Mouse (Mus musculus): ENCODE data around the gene Ces2a.

The Ces2a gene

DNA sequence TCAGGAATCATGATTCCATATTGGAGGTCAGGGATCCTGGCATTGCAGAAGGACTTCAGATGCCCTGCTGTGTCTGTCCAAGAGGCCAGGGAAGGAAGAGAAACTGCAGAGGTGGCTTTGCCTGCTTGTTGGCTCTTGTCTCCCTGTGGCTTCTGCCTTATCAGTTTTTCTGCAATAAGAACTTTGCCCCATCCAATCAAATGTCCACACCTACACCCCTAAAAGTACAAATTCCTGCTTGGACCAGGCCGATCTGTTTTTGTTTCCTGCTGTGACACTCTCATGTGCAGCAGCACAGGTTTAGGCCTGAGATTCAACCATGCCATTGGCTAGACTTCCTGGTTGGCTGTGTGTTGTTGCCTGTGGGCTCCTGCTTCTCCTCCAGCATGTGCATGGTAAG lies at the start of gene Ces2a:
Ces2a (plus strand) TSS at position 251 of the 400 bp plus-strand sequence.
- no peak for DNase-seq (ENCODE audit: low read depth, low spot score)

DNA sequence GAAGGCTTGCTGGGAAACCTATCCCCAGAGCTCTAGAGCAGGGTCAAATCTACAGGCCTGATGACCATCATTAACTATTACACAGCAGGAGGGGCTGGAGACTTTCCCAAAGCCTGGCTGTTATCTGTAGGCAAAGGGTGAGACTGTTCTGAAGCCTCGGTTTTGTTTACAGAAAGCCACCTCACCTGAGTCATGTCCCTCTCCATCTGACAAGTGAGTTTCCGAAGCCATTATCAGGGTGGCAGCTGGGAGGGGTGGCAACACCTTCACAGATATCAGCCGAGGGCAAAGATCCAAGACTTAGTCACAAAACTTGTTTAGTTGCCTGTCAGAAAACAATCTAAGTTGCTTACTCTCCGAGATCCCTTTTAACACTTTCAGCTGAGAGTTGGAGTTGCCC lies 45.4 kb upstream of the Ces2a start:
- DNase-seq (ENCODE audit: low read depth, low spot score), result no peak

DNA sequence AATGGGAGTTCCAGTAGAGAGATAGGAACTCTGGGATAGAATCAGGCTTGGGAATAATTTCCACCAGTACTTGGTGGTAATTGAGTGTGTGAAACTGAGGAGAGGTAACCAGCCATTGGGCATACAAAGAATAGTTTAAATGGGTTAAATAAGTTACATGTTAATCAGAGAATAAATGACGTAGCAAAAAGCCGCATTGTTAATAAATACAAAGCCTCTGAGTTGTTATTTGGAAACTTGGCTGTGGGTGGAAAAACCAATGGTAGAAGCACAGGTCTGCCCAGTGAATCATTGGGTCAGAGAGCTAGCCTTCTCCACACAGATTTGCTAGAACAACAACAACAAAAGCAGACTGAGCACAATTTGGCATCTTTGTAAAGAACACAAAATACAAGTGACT lies 35.2 kb upstream of the Ces2a start:
- DNase-seq (ENCODE audit: low read depth, low spot score), result no peak

DNA sequence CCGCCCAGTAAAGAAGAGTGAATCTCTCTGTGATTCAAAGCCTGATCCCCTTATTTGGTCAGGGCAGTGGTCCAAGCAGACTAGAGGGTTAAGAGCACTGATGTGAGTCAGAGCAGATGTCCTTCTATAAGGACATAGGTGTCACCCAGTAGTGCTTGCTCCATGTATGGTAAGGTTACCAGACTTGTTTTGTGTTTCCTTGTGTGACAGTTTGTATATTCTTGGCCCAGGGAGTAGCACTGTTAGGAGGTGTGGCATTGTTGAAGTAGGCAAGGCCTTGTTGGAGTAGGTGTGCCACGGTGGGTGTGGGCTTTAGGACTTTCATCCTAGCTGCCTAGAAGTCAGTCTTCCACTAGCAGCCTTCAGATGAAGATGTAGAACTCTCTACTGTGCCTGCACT lies 31.9 kb upstream of the Ces2a start:
- no peak for DNase-seq (ENCODE audit: low read depth, low spot score)

DNA sequence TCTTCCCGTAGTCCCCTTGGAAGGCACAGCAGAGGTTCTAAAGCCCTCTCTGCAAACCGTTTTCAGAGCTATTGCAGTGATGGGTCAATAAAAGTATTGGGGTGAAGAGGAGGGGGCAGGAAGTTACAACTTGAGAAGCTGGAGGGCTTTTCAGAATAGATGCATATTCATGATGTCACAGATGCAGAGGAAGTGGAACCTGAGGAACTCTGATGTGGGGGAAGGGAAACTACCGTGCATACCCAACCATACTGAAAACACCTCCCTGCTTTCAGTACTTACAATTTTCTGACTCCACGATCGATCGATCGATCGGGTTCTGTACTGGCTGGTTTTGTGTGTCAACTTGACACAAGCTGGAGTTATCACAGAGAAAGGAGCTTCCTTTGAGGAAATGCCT lies 12.6 kb upstream of the Ces2a start:
- no peak for DNase-seq (ENCODE audit: low read depth, low spot score)

DNA sequence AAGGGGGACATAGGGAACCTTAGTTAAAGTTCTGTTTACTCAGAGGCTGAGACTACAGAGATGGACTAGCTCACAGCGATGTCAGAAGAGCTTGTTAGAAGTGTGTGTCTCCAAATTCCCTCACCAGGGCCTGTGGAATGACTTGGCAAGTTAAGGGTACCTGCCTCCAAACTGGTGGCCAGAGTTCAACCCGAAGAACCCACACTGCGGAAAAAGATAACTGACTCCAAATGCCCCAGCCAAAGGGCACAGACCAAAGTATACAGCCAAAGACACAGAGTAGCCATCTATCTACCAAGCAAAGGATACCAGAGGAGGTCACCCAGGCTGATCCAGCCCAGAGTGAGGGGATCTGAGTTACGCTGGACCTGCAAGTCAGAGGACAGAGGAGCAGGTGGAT lies 2.4 kb upstream of the Ces2a start:
- DNase-seq (ENCODE audit: low read depth, low spot score), result no peak

DNA sequence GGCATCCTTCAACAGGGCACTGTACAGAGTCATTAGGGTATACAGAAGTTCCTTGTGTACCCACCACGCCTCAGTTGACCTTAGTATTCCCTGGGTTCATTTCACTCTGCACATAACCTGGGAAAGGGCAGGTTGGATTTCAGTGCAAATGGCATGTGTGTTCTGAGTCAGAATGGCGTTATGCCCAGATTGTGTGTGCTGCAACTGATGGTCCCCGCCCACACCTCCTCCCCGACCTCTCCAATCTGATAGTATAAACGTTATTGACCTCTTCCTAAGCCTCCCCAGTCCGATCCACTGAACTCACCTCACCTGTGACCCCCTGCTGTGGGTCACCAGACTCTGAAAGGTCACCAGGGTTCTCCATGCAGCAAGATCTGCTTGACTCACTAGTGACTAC lies 1.8 kb upstream of the Ces2a start:
- no peak for DNase-seq (ENCODE audit: low read depth, low spot score)

DNA sequence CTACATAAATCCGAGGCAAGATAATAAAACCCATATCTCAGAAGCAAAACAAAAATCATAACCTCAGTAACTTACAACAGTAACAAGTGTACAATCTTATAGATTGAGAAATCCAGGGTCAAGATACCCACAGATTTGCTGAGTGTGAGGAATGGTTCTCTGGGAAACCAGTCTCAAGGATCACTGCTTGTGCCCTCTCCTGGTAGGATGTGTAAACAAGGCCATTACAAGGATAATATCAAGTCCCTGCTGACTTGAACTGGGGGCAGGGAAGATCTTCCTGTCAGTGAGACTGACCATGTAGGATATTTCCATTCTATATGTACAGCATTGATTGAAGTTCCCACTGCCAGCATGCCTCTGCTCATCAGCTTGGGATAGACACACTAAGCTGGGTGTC lies 8.2 kb downstream of the Ces2a start:
- no peak for DNase-seq (ENCODE audit: low read depth, low spot score)

DNA sequence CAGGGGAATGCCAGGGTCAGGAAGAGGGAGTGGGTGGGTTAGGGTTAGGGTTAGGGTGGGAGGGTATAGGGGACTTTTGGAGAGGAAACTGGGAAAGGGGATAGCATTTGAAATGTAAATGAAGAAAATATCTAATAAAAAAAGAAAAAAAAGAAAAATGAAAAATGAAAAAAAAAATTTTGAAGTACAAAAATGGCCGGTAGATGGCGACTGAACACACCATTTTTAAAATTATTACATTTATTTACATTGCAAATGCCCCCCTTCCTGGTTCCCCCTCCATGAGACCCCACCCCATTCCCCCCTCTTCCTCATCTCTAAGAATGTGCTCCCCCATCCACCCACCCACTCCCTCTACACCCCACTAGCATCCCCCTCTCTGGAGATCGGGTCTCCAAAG lies 9.6 kb downstream of the Ces2a start:
- no peak for DNase-seq (ENCODE audit: low read depth, low spot score)

DNA sequence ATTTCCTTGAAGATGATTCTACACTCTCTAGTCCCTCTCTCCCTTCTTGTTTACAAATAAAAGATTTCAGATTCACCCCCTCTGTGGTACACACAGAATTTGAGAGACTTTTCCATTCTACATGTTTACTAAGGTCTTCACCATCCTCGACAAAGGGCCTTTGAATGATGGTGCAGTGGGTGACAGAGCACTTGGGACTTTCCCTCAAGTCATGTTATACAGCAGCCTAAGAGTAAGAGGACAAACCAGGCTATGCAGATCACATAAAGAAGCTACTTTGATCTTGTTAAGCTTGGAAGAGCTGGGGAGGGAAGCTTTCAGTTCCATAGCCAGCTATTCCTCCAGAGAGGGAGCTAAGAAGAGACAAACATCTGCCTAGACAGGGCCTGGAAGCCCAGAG lies 19.0 kb downstream of the Ces2a start:
- DNase-seq (ENCODE audit: low read depth, low spot score), result no peak

DNA sequence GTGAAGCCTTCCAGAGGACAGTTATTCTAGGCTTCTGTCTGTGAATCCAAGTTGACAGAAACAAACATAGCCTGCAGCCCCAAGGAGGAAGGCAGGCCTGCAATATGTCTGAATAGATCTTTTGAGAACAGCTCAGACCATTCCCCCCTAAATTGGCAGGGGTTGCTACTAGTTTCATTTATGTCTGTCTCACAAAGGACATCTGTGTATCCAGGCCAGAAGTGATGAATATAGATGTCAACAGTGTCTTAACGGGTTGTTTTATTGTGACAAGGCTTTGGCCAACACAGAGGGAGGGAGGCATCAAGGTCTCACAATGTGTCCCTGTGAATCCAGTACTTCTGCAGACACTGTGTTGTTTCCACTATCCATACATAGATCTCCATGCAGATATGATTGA lies 23.8 kb downstream of the Ces2a start:
- DNase-seq (ENCODE audit: low read depth, low spot score), result no peak

DNA sequence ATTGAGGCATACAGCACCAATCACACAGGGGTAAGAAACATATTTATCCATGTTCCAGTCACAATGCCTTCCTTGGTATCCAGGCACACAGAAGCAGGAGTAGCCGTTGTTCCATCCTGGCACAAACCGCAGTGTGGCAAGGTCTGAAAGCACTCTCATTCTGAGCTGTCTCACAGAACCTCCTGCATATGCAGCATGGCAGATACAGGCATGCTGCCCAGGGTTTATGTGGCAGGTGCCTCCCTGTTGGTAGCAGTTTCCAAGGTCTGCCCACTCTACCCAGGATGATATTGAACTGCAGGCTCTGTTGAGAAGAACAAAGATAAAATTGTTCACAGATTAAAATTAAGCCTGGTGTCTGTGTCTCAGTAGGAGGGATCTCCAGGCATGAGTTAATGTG lies 24.4 kb downstream of the Ces2a start:
- no peak for DNase-seq (ENCODE audit: low read depth, low spot score)

DNA sequence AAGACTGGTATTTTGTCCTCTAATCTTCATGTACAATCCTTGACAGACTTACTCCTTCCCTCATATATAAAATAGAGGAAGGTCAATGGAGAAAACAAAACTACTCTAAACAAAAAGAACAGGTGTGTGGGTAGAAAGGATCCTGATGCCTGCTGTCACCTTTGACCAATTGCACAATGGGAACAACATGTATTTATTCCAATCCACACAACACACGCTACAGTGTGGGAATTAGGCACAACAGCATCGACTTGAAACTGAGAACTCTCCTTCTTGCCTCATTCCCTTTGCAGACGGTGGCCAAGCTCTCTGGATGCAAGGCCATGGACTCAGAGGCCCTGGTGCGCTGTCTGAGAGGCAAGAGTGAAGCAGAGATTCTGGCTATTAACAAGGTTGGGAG lies 27.3 kb downstream of the Ces2a start:
- no peak for DNase-seq (ENCODE audit: low read depth, low spot score)

DNA sequence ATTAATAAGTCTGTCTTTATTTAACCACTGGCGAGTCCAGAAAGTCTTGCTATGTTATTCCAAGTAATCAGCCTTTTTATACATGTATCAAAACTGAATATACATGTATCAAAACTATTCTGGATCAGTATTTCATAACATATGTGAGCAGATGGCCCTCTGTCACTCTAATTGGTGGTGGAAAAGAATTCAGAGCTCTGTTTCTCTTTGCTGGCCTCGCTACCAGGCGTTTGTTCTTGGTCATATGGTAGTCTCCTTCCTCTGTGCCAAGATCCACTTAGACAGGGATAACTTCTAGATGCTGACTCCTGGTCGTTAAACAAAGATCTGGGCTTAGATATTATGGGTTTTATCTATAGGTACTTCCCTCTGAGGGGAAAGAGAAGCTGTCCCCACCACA lies 32.7 kb downstream of the Ces2a start:
- no peak for DNase-seq (ENCODE audit: low read depth, low spot score)

DNA sequence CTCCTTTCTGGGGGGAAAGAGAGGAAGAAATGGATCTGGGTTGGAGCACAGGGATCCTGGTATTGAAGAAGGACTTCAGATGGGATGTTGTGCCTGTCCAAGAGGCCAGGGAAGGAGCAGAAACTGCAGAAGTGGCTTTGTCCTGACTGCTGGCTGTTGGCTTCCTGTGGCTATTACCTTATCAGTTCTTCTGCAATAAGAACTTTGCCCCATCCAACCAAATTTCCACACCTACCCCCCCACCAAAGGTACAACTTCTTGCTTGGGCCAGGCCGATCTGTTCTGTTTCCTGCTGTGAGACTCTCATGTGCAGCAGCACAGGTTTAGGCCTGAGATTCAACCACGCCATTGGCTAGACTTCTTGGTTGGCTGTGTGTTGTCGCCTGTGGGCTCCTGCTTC lies 36.6 kb downstream of the Ces2a start:
- DNase-seq (ENCODE audit: low read depth, low spot score), result no peak

DNA sequence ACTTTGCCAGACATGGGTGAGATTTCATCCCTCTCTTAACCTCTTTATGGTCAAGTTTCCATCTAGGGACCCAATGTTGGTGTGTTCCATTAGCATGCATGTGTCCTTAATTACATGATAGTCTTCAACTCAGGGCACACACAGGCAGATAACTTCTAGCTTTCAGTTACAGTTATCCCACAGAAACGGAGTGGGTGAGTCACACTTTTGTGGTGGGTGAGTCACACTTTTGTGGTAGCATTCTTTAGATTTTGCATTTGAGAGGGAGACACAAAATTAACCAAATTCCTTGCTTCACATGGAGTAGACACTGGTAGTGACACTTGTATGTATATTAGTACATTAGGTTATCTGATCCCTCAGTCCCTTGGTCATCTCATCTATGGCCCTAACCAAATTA lies 53.2 kb downstream of the Ces2a start:
- no peak for DNase-seq (ENCODE audit: low read depth, low spot score)

DNA sequence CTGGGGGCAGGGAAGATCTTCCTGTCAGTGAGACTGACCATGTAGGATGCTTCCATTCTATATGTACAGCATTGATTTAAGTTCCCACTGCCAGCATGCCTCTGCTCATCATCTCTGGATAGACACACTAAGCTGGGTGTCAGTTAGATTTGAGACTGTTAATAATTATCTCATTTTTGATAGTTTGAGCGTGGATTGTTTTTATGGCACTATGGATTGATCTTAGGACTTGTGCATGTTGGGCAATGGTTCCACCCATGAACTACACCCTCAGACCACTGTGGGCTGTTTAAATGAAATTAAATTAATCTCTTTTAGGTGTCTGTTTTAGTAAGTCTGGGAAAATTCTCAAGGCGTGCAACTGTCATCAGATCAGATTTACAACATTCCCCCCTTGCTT lies 55.1 kb downstream of the Ces2a start:
- DNase-seq (ENCODE audit: low read depth, low spot score), result no peak

DNA sequence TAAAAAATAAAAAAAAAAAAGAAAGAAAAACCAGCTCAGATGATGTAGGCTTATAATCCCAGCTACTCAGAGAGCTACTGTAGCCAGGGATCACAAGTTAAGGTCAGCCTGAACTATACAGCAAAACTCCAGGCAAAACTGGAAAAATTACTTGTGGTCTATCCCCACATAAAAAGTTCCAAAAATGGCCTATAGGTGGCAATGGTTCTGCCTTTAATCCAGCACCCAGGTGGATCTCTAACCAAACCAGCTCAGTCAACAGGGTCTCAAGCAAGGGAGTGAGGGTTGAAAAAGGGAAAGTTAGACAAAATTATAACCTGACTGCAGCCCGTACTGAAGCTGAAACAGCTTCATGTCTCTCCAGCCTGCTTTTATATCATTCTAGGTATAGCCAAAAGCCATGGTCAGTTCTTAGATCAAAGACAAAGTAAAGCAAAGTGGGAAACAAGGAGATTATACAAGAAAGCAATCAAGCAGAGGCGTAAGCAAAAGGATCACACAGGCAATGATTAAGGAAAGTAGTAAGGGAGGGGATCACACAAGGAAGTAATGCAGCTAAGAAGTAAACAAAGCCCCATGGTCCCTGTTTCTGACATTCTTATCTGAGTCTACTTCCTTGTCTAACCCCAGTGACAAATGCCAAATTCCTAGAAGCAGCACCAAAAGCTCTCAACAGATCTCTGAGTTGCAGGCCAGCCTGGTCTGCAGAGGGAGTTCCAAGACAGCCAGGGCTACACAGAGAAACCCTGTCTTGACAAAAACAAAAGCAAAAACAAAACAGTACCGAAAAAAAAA lies 56.3 kb downstream of the Ces2a start:
- DNase-seq (ENCODE audit: low read depth, low spot score), result peak; percentile 11

Measured in WW6 (cell line).